Mouse (Mus musculus) liver, postnatal 0 days (tissue): ENCODE data around the gene Fancl.

Experiments used
- CTCF ChIP-seq: sonication (generic); IDR thresholded peaks from 2 replicates; pipeline ENCODE4 v1.5.1; 2016; ENCODE audit warnings: antibody characterized with exemption, low read depth
- EP300 ChIP-seq: IDR thresholded peaks from 2 replicates; pipeline ENCODE4 v1.6.1; 2016; ENCODE audit warnings: antibody characterized with exemption, low read depth, mild to moderate bottlenecking

- TF ChIP-seq CTCF (no peak), EP300 (no peak)
Measured at GRCm38 (mm10) chr11:26450636-26451035, 64.7 kb downstream of the Fancl start.
